Mouse (Mus musculus) cerebellum, postnatal 4 days (tissue): ENCODE measurements around the gene Jazf1.

Source experiments
- DNase-seq, 2 experiments: peaks; one replicate each; pipeline ENCODE4 v3.0.0; 2022; ENCODE audit warnings: low spot score in 2 of 2, mixed read lengths in 1 of 2

Gene Jazf1

DNA sequence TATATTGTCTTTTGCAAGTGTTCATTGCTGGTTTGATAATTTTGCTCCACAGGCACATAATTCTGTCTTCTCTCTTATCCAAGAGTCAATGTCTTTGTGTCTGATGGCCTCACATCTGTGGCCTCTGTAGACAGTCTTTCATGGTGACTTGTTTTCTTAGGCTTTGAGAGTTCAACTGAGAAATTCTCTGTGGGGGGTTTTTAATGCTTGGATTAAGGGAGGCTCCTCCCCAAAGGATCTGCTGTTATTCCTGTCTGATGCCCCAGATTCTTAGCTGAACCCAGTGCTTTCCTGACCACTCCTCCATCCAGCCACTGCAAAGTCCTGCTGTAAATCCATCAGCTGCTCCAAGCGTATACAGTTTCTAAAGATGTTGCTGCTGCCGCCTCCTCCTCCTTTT is 112.3 kb downstream of the Jazf1 start:
- no peak for DNase-seq

DNA sequence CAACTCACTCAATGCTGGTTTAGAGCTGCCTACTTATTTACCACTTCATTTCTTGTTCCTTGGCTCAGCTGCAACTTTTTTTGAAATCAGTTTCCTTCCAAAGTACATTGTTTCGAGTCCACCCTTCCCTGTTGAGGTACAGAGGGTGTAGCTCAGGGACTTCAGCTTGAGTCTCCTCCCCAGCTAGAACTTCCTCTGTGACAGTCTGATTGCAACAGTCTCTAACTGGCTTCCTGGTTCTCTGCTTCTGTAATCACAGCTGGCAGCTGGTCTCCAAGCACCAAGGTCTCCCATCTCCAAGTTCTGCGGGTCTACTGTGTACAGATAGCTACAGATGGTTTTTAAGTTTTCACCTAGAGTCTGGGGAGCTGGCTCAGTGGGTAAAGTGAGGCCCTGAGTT is 113.1 kb downstream of the Jazf1 start:
- no peak for DNase-seq

DNA sequence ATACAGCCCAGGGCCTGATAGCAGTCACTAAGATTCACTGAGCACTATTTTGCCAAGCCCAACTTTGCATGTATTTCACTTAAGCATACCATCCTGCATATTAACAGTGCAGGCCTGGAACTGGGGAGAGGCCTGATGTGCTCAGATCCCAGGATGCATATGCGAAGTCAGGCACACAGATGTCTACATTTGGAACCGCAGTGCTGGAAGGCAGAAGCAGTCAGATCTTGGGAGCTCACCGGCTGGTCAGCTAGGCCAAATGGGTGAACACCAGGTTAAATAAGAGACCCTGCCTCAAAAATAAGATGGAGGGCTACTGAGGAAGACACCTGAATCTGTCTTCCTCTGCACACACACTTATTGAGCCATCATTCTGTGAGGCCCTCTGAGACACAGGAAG is 113.6 kb downstream of the Jazf1 start:
- no peak for DNase-seq

DNA sequence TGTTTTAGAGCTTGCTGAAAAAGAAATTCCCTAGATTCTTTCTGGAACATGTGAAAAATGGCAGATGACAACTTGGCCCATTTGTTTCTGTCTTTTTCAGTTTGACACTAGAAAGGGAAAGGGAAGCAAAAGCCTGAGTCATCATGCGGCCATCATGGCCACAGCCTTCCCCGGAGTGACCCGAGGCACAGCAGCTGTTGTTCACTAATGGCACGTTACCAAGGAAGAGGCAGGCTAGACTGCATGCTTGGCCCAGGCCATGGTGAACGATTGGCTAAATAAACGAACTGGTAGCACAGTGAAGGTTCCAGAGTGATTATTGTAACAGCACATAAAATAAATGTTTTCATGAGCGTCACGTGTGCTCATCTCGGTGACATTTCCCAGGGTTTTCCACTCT is 114.0 kb downstream of the Jazf1 start:
- DNase-seq: peak in 1 of 2 experiments; percentile 41

DNA sequence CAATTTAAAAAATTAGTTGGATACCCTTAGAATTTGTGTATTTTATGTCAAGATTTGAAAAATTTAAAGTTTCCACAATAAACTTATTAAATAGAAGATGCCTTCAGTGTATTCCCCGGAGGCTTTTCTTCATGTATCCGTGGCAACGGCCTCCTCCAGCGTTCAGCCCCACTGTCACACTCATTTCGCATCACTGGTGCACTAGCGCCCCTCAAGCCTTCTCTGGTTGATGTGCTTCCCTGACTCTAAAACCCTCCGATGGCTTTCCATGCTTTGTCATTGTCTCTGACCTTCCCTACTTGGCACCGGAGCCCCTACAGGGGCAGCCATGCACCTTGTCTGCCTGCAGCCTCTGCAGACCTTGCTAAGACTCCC is 115.9 kb downstream of the Jazf1 start:
- DNase-seq: no peak

DNA sequence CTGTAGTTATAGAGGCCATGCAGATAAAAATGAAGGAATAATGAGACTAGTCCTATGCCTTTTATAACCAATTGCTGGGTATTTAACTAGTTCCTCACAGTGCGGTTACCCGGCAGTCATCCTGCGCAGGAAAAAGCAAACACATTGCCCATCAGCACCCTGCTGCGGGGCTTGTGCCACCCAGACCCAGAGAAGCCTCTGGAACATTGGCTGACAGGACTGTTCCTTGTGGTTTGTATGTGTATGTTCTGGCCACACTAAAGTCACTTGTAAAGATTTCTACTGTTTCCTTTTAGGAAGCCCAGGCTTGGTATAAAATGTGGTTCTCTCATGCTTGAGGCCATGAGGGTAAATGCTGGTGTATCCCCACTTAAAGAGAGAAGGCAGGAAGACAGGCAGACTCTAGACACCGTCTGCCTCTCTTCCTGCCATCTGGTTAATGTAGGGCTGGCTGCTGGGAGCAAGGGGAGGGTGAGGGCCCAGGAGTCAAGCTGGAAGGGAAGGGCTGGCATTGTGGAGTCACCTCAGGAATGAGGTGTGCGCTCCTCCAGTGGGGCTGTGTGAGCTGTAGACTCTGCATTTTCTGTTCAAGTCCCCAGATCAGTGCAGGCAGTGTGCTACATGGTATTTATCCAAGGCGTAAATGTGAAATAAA is 116.4 kb downstream of the Jazf1 start:
- DNase-seq: no peak

DNA sequence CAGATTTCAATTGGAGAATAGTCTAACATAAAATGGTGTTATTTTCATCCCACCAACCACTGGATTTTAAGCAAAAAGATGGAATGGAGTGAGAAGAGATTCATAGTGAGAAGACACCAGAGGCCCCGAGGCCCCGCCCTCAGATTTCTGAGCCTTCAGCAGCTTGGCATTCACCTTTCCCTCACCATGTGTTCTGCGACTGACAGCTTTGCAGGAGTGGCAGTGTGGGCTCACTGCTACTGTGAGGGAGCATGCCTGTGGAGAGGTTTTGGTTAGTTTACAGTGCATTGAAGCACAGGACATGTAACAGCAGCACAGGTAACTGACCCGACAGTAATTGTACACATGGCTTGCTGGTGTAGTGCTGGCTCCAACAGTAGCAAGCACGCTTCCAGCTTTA is 118.1 kb downstream of the Jazf1 start:
- no peak for DNase-seq

DNA sequence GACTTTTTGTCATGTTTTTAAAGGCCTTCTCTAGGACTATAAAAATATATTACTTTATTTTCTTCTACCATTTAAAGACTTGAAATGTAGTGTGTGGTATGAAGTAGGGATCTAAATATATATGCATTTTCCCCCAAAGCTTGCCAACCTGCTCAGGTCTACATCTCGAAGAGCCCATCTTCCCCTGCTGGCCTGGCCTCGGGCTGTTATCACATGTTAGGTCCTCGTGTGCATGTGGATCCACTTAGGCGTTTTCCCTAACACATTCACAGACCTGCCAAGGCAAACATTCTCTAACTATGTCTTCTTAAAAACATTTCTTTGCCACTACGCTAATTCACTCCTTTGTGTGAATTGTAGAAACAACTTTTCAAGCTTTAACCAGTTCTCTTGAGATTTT is 125.9 kb downstream of the Jazf1 start:
- no peak for DNase-seq

DNA sequence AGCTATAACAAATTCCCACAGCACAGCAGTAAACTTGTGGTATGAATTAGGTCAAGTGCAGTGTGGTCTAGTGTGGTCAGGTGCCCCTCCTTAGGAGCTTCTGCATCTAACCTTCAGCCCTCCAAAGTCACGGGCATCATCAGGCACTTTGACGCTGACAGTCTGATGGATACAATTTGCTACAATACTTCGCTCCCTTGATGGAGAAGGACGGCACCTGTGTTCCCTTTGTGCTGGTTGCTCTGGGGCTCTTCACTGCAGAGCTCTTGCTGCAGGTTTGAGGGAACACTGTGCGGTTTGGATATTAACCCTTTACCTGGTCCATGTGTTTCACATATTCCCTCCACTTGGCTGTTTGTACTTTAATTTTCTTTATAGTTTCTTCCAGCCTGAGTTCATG is 126.3 kb downstream of the Jazf1 start:
- DNase-seq: no peak

DNA sequence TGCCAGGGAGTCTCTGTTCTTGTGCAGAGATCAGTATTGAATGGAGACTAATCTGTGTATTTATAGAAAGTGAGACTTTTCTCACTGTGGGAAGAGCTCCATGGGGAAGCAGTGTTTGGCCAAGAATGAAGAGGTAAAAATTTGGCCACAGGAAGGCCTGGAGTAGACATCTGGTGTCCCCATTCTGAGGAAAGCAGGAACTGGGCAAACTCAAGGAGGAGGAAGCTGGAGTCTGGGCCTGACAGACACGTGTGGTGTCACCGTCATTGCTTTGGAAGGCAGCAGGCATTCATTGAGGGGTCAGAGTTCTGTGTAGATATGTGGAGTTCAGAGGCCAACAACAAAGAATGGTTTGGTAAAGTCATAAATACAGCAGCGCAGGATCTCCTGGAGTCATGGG is 130.5 kb downstream of the Jazf1 start:
- no peak for DNase-seq

DNA sequence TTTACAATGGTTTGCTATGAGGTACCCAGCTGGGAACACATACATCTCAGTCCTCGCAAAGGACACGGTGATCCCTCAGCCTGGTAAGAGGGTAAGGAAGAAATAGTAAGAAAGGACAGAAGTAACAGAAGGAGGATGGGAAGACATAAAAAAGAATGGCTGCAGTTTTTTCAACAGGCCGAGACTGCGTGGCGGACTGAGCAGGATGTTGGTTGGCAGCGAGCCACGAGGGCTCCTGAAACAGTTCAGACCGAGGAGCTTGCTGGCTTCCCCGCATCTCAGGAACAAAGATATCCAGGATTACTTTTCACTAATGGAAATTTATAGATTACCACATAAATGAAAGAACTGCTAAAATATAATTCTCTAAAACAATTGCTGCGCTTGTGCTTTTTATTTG is 131.4 kb downstream of the Jazf1 start:
- DNase-seq: peak in 1 of 2 experiments; percentile 64

DNA sequence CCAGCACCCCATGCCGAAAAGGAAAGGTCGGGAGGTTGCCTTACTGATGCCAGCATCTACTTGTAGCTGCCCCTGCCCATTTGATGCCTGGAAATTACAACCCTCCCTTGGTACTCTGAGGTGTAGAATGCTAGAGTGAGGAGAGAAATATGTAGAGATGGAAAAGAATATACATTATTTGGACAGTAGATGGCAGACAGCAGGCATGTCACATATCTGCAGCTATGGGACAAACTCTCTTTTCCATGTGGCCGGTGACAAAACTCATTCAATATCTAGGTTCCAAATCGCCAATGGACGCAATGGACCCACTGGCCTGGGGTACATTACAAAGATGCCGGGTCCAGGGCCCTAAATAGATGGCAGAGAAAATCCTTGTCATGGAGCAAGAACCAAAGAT is 134.4 kb downstream of the Jazf1 start:
- no peak for DNase-seq

DNA sequence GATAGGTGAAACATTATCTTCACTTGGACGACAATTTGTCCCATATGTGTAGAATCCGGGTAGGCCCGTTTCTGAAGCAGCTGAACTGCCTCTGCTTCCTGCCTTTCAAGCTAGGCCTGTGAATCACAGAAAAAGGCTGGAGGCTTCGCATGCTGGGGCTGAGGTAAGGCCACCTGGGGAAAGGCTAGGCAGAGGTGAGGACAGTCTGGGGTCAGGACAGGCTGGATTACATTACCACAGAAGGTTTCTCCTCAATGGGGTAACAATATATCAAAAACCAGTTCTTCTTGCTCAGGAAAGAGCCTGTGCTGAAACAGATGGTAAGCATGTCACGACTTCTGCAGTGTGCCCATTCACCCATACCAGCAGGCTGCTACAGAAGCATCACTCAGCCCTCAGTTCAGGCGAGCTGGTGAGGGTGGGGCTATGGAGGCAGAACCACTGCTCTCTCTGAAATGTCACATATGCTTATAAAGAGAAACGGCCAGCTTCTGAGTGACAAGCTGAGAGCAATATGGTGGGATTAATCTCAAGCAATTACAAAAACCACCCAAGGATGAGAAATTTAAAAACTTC is 135.7 kb downstream of the Jazf1 start:
- DNase-seq: no peak

DNA sequence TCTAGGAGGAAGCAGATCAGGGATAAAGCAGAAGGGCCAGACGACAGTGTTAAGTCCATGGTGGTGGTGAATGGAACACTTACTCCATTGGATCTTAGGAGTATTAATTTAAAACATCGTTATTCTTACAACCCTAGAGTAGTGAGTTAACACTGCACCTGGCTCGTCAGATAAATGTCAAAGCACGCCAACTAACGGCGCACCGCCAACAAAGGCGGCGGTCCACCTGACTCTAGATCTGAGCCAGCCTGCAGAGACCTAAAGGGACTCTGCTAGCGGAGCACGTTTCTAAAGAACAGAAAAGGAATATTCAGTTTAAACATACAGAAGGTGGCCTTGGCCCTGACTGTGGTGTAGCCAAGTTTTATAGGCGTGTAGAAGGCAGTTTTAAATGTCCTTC is 139.1 kb downstream of the Jazf1 start:
- no peak for DNase-seq

DNA sequence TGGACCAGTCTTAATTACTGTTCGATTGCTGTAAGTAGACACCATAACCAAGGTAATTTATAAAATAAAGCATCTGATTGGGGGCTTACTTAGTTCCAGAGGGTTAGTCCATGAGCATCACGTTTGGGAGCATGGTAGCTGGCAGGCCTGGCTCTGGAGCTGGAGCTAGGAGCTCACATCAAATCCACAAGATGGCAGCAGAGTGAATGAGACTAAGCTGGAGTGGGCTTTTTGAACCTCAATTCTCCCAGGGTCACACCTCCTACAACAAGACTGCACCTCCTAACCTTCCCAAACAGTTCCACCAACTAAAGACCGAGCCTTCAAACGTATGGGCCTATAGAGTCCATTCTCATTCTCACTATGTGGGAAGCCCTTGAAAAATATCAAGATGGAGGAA is 141.5 kb downstream of the Jazf1 start:
- no peak for DNase-seq

DNA sequence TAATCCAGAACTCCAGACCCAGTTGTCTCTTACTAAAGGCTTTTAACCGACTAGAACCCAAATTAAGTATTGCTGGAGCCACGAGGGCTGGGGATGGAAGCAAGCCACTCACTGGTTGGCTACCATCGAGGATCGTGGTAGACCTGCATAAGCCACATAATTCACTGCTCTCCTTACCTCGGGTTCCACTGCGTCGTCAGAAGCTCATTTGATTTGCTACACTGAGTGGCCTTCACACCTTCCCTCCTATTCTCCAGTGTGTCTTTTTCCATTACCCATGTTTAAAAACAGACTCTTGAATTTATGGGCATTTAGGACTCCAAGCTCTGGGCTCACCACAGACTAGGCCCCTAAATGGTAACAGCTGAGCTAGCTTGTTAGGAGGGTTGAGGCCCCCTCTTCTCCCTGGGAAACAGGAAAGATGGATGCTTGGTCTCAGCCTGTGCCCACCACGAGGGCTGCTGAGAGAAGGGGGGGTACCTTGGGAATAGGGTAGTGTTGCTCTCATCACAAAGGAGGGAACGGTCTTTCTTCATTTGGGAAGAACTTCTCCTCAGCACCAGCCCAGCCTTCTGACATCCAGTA is 142.9 kb downstream of the Jazf1 start:
- DNase-seq: no peak

DNA sequence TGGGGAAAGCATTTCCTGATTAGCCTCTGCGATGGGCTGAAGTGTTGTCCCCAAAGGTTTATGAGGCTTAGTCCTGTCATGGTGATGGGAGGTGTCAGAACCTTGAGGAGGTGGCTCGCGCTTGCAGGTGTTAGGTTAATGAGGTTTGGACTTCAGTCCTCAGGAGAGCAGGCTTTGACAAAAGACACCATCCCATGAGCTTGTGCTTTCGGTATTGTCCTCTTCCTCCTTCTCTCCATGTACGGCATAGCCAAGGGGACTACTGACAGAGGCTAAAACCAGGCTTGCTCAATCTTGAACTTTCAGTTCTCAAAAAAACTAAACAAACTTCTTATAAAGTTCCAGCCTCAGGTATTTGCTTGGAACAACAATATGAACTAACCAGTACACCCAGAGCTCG is 147.2 kb downstream of the Jazf1 start:
- no peak for DNase-seq

DNA sequence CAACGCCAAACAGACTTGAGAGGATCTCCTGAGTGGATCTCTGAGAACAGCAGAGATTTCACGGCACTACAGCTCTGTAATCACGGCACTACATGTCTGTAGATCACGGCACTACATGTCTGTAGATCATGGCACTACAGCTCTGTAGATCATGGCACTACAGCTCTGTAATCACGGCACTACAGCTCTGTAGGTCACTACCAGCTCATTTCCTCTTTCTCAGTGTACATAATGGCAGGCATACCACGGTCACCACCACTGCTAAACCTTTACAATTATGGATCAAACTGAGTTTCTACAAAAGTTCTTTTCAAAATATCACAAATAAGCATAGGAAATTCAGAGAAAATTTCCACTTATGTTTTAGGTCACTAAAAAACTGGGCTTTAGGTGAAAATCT is 147.7 kb downstream of the Jazf1 start:
- DNase-seq: no peak

DNA sequence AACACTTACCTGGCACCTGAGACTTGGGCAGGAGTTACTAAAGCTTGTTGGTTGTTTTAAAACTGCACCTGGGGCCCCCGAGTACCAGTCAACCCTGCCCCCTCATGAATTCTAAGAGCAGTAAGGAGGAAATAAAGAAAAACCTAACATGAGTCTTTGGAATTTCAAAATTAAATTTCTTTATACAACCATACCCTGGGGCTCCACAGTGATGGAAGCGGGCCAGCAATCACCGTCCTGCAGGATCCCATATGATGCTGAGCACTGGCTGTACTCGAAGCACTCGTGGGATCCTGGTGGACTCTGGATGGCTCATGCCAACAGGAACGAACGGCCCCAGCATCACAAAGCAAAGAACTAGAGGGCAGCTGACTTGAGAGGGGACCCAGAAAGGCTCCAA is 149.0 kb downstream of the Jazf1 start:
- DNase-seq: no peak

DNA sequence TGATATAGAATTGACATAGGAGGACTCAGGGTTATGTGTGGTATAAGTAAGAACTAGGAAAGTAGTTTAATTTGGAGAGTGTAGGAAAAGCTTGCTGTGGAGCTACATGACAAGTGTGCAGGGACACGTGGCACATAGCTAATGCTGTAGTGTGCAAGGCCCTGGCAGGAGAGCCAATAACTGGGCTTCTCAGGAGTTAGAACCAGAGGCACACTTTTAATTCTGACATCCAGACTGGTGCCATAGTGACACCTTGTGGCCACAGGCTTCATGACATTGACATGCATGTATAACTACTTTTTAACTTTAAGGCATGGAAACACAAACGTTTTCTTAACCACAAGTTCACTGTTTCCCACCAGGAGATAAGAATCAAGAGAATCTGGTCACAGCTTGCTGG is 149.5 kb downstream of the Jazf1 start:
- peak; percentile 73 to 80 for DNase-seq

DNA sequence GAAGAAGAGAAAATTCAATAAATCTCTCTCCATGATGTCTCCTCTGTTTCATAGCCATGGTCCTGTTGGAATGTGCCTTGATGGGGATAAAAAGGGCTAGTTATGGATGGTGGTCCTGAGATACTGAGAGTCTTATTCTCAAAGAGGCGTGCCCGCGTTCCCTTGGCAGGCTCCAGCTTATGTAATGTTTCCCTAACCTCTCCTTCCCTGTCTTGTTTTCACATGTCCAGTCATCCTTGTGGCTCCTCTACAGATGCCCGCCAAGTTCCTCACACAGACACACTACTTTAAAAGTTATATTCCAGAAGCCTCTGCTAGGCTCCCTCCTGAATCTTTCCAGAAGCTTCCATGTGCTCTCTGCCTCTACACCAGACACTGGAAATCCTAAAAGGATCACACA is 151.0 kb downstream of the Jazf1 start:
- DNase-seq: no peak

DNA sequence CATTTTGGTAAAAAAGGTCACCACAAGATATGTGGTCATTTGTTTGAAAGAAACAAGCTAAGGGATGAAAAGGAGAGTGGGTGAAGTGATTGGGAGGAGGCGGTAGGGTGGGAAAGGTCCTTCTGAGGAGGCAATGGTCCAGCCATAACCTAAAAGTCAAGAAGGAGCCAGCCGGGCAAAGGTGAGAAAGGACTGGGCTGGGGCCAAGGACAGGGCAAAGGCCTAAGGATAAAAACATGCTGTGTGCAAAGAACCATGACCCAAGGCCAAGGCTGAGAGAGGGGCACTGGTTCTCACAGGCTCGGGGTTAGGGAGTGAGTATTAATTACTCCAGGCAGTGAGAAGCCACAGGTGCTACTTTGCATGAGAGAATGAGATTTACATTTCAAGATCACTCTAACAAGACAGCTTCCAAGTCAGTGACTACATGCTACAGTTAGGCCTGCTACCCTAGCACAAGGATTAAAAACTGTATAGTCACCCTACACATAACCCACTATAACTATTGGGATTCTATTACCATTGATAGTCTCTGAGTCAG is 151.5 kb downstream of the Jazf1 start:
- no peak for DNase-seq

DNA sequence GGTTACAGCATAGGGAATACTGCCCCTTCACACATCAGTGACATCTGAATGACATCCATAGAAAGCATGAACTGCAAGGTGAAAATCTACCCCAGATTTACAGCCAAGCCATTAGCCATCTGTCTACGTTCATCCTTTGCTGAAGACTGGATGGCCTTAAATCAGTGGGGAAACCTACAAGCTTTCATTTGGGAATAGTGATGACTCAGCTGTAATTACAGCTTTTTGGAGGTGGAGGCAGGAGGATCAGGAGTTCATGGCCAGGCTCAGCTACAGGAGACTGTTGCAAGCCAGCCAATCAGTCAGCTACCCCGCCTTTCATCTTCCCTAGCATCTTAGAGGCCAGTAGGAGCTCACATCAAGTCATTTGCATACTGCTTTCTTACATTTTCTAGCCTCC is 153.5 kb downstream of the Jazf1 start:
- DNase-seq: no peak
